Mouse (Mus musculus): Measurements from ENCODE around the gene Sel1l2. TPM values are rescaled to one million over a fixed set of nuclear protein-coding genes. Genes with fewer than 3 reads are reported as not detected.
"Not testable (repeated sequence)": the region's sequence is repeated elsewhere in the genome, so short reads cannot be mapped to it uniquely, and the experiment has no call there.

Gene Sel1l2
- polyA plus RNA-seq, 1 experiment from 2014 or later: not detected

DNA sequence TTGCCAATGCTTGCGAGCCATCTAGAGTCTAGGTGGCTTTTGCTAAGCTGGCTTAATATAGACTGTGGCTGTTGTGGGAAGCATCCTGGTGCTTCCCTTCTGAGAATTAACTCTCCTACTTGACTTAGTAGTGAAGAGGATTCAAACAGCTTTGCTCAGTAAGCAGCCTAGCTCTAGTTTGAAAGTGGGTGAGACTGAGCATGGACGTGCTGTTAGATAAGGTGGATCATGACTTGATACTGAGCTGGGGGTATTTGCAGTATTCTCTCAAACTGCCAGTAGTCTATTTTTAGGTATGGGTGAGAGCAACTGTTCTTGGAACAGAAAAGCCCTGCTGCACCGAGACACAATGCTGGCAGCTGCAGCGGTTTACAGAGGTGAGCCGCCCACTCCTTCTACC, 186.9 kb downstream of the Sel1l2 start:
- peaks cover 49% of the 10 kb centered on the region for H3K36me3 ChIP-seq
- H3K9ac ChIP-seq (replicated peaks): no peak overlapping the region
- no peak overlapping the region for H3K4me2 ChIP-seq (replicated peaks)
- H3K9me3 ChIP-seq: no peaks in the 10 kb centered on the region
- H3K4me1 ChIP-seq (replicated peaks): no peaks in the 10 kb centered on the region
- no peak overlapping the region for H3K4me3 ChIP-seq (replicated peaks)
- no peaks in the 10 kb centered on the region for H3K27me3 ChIP-seq
- WGBS: 90% methylated on average over 5 of the region's 5 CpGs
- no peak overlapping the region for H3K27ac ChIP-seq
- ATAC-seq: no peak

DNA sequence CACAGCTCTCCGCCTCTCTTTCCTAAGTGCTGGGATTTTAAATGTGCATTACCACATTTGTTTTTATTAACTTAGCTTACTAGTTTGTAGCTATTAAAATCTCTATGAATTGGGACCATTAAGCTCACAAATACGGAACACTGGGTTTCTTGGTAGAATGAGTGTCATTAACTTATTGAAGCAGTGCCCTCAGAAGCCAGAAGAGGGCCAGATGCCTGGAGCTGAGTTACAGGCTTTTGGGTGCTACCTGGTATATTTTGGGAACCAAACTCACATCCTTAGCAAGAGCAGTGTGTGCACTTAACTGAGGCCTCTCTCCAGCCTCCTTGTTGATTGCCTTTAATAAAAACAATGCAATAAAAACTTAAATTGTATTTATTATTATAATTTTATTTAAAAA, 188.8 kb downstream of the Sel1l2 start:
- no peak for ATAC-seq
- H3K4me1 ChIP-seq (replicated peaks): no peaks in the 10 kb centered on the region

DNA sequence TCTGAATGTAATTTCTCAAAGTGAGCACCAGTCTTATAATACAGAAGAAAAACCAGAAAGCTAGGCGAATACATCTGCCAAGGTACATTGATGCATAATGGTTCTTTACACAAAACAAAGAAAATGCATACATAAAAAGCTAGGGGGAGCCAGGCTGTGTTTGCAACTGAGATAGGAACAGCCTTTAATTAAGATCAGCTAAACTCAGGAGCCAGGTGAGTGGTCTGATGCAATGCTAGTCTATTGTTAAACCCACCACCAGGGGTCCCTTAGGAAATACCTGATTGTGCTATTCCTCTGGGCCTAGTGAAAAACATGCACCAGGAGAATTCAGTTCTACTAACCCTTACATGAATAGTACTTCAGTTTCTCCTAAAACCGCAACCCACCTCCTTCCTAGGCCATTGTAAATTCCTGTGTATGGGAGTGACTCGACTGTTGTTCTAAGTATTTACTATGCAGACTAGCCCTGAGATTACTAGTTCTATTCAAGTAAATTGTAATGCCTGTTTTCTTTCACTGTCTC, 203.8 kb downstream of the Sel1l2 start:
- H3K36me3 ChIP-seq: peaks cover 39% of the 10 kb centered on the region

More for the DNA sequence above, 188.8 kb downstream of the Sel1l2 start:
- H3K4me2 ChIP-seq (replicated peaks): no peak overlapping the region
- H3K27me3 ChIP-seq: no peaks in the 10 kb centered on the region
- peaks cover 52% of the 10 kb centered on the region for H3K36me3 ChIP-seq
- no peaks in the 10 kb centered on the region for H3K9me3 ChIP-seq
- no peak overlapping the region for H3K9ac ChIP-seq (replicated peaks)
- 96% methylated on average over 2 of the region's 2 CpGs for WGBS
- H3K27ac ChIP-seq: no peak overlapping the region
- no peak overlapping the region for H3K4me3 ChIP-seq (replicated peaks)

More for the DNA sequence above, 203.8 kb downstream of the Sel1l2 start:
- not testable (repeated sequence) for H3K27ac ChIP-seq; ATAC-seq; H3K9ac ChIP-seq (replicated peaks); H3K4me1 ChIP-seq (replicated peaks); H3K27me3 ChIP-seq; H3K9me3 ChIP-seq; H3K4me2 ChIP-seq (replicated peaks); H3K4me3 ChIP-seq (replicated peaks)
- WGBS: 88% methylated on average over 3 of the region's 3 CpGs

Other genes with a start within 250 kb of the Sel1l2 start
- not detected in 2 replicates for gene Gm17374, start 237.7 kb downstream of the Sel1l2 start, polyA plus RNA-seq (2015; fragmentation: Nextera tagmentation; extraction: Ambion mirVana)
- gene Esf1, start 219.1 kb downstream of the Sel1l2 start, polyA plus RNA-seq (2015; fragmentation: Nextera tagmentation; extraction: Ambion mirVana): 21.5 and 23.4 TPM in 2 replicates
- gene Ndufaf5, start 219.1 kb downstream of the Sel1l2 start, polyA plus RNA-seq (2015; fragmentation: Nextera tagmentation; extraction: Ambion mirVana): 39.5 and 41.5 TPM in 2 replicates
- gene Macrod2, start 5.6 kb upstream of the Sel1l2 start, polyA plus RNA-seq (2015; fragmentation: Nextera tagmentation; extraction: Ambion mirVana): 74.8 and 75.4 TPM in 2 replicates

All from midbrain, embryonic 13.5 days (tissue).